Comparison of ENCODE assay signal across 7 mouse cellular contexts in the genomic region with DNA sequence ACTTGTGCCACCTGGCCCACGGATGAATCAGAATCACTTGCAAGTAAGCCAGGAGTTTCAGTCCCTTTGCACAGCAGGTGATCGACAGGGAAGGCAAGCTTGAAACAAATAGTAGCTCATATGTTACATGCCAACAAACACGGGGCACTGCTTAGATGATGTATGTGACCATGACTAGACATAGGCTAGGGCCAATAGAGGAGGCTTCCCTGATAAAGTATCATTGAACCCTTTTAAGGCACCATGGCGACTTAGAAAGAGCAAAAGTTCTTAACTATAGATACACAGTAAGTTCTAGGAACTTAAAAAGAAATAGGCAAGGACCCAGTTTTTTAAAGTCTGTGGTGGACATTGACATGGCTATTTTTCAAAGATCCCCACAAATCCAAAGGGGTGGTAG. TPM values are rescaled to one million over a fixed set of nuclear protein-coding genes. Genes with fewer than 3 reads are reported as not detected.
A peak's percentile ranks its signal among the peaks of the same experiment; 100 is the strongest.
DNase-seq lines count a peak whose midpoint lies in the region; ATAC-seq and TF ChIP-seq lines count a peak whose summit lies in the region.

Fbn1 (minus strand) TSS at position 101 of the 400 bp plus-strand sequence.

- H3K9ac ChIP-seq in heart, embryonic 11.5 days (ENCODE audit: low read depth, low read length), result peak within 1 kb of the TSS; percentile 80
- peak within 1 kb of the TSS; percentile 87 for H3K9ac ChIP-seq in limb, embryonic 15.5 days

- POLR2A ChIA-PET in Patski (lab: Charles Lee), result no interaction called here

- H3K9me3 ChIP-seq in heart, embryonic 11.5 days (replicated peaks; ENCODE audit: control insufficient read depth, low read length), result no peaks in the 10 kb centered on the region
- H3K9me3 ChIP-seq in limb, embryonic 15.5 days, result no peaks in the 10 kb centered on the region

- peak within 1 kb of the TSS; percentile 88 for H3K27ac ChIP-seq in heart, embryonic 11.5 days (ENCODE audit: low read depth, low read length)
- peak within 1 kb of the TSS; percentile 95 for H3K27ac ChIP-seq in limb, embryonic 15.5 days

- CTCF ChIA-PET in Patski (lab: Charles Lee), result no interaction called here

- no peaks in the 10 kb centered on the region for H3K4me1 ChIP-seq in heart, embryonic 11.5 days (ENCODE audit: control insufficient read depth, insufficient read depth, low read length)
- peaks cover 17% of the 10 kb centered on the region for H3K4me1 ChIP-seq in limb, embryonic 15.5 days

- H3K27me3 ChIP-seq in Patski, result no peaks in the 10 kb centered on the region
- no peaks in the 10 kb centered on the region for H3K27me3 ChIP-seq in heart, embryonic 11.5 days (ENCODE audit: control insufficient read depth, insufficient read depth, low read length)
- peaks cover 7% of the 10 kb centered on the region for H3K27me3 ChIP-seq in limb, embryonic 15.5 days

- H3K4me3 ChIP-seq in heart, embryonic 11.5 days (ENCODE audit: low read depth, low read length), result peak within 1 kb of the TSS; percentile 70
- H3K4me3 ChIP-seq in limb, embryonic 15.5 days, result peak within 1 kb of the TSS; percentile 78

- no peaks in the 10 kb centered on the region for H3K36me3 ChIP-seq in heart, embryonic 11.5 days (ENCODE audit: control insufficient read depth, insufficient read depth, low read length)
- no peaks in the 10 kb centered on the region for H3K36me3 ChIP-seq in limb, embryonic 15.5 days

- DNase-seq in Patski (ENCODE audit: low read depth, low spot score) (no peak), MN1 (ENCODE audit: low spot score) (no peak)
- no peak for DNase-seq in adrenal gland, postnatal 4 days (ENCODE audit: low spot score in 2 of 2)
- no peak for DNase-seq in yolk sac, embryonic 10.5 days (ENCODE audit: low spot score)
- DNase-seq in right cerebral cortex, postnatal 14 days, result no peak

- TF ChIP-seq CTCF in Patski (IDR thresholded peaks at IDR 0.05), result no peak

- in situ Hi-C loops in Patski (cut with MboI; ENCODE audit: low pct_unique_long_range_greater_than_20kb), result loop anchor here (5.0 kb wide), 1 partner anchor 84 kb away; no protein-coding TSS in a partner anchor

- 81% methylated on average over 4 of the region's 4 CpGs for WGBS in heart, embryonic 11.5 days (ENCODE audit: insufficient replicate concordance)
- WGBS in limb, embryonic 15.5 days, result 79% methylated on average over 4 of the region's 4 CpGs

- peak within 1 kb of the TSS; percentile 80 for H3K4me2 ChIP-seq in heart, embryonic 11.5 days
- H3K4me2 ChIP-seq in limb, embryonic 15.5 days, result peak within 1 kb of the TSS; percentile 85

- no peak for ATAC-seq in Patski
- no peak for ATAC-seq in heart, embryonic 11.5 days (replicated peaks; ENCODE audit: insufficient number of reproducible peaks, low FRiP score, low TSS enrichment)
- no peak for ATAC-seq in limb, embryonic 15.5 days (ENCODE audit: insufficient number of reproducible peaks, low FRiP score, low TSS enrichment, low read depth)

RNA-seq across cellular contexts. Expression of gene Fbn1, which starts in this region (rescaled TPM):
- polyA plus RNA-seq in Patski (2021), result 25.5 TPM
- total RNA-seq in adrenal gland, postnatal 4 days (2021), result 100 to 1,000 TPM; 103 to 104 TPM
- polyA plus RNA-seq in heart, embryonic 11.5 days (2014; fragmentation: Nextera tagmentation; extraction: Ambion mirVana), result 28.5 and 31.9 TPM in 2 replicates
- polyA plus RNA-seq in limb, embryonic 15.5 days (2015; fragmentation: Nextera tagmentation; extraction: Ambion mirVana), result 30.3 and 31.2 TPM in 2 replicates
